Comparison of ENCODE assay signal across 8 mouse cellular contexts in the genomic region with DNA sequence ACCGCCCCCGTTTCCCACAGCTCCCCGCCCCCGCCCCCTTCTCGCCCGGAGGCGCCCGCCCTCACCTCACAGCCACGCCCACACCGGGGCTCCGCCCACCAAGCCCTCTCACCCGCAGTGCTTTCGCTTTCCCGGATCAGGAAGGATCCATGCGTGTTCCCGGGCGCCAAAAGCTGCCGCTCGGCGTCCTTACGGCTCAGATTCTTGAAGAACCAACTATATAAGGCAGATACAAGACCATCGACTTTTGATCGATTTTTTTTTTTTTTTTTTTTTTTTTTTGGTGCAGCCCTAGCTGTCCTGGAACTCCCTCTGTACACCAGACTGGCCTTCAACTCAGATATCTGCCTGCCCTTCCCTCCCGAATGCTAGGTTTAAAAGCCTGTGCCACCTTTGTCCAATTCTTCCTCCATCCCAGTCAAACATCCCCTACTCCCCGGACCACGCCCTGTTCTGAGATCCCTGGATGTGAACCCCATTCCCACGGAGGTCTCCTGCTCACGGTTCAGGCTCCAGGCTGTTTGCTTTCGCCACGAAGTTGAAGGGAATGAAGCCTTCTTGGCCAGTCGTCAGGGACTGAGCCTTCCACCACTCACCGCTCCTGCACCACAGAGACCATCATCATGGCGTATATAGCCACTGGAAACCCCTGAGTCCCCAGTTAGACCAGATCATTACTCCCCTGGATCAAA. TPM values are rescaled to one million over a fixed set of nuclear protein-coding genes. Genes with fewer than 3 reads are reported as not detected.
DNase-seq lines count a peak whose midpoint lies in the region; ATAC-seq and TF ChIP-seq lines count a peak whose summit lies in the region.

No protein-coding gene starts in this region.

- no peaks in the 10 kb centered on the region for H3K79me2 ChIP-seq in C2C12 (ENCODE audit: control insufficient read depth, insufficient read depth)
- H3K79me2 ChIP-seq in liver, adult 2 months (ENCODE audit: control insufficient read depth, insufficient read depth, low read length), result no peaks in the 10 kb centered on the region

- H3ac ChIP-seq in C2C12 (ENCODE audit: control insufficient read depth, insufficient read length, low read depth), result peak overlapping the region; percentile 75

- H3K9me3 ChIP-seq in heart, embryonic 12.5 days (replicated peaks), result no peaks in the 10 kb centered on the region
- no peaks in the 10 kb centered on the region for H3K9me3 ChIP-seq in kidney, postnatal 0 days (replicated peaks; ENCODE audit: low read length)

- peaks cover 11% of the 10 kb centered on the region for H3K4me1 ChIP-seq in brown adipose tissue, adult 24 weeks (ENCODE audit: control insufficient read depth, insufficient read depth, insufficient read length, low read length)
- H3K4me1 ChIP-seq in heart, embryonic 12.5 days (replicated peaks), result peaks cover 17% of the 10 kb centered on the region
- 0 out of 2 replicates have a peak, but pooled peaks cover 3% of the 10 kb centered on the region for H3K4me1 ChIP-seq in kidney, postnatal 0 days (replicated peaks; ENCODE audit: insufficient read depth, low read length)
- H3K4me1 ChIP-seq in liver, adult 2 months (ENCODE audit: control insufficient read depth, insufficient read depth, low read length), result peaks cover 7% of the 10 kb centered on the region

- no peak for TF ChIP-seq CTCF in C2C12 (IDR thresholded peaks at IDR 0.05; ENCODE audit: control insufficient read depth, insufficient read depth, insufficient read length)
- TF ChIP-seq CTCF in kidney, postnatal 0 days (IDR thresholded peaks at IDR 0.05; ENCODE audit: low read depth), result no peak
- TF ChIP-seq CTCF in liver, adult 2 months (IDR thresholded peaks at IDR 0.05; ENCODE audit: low read depth, low read length), result no peak

- H3K4me3 ChIP-seq in C2C12 (ENCODE audit: insufficient read depth, poor library complexity, severe bottlenecking), result peak overlapping the region; percentile 29
- H3K4me3 ChIP-seq in brown adipose tissue, adult 24 weeks (ENCODE audit: insufficient read depth, low read depth, low read length), result peak overlapping the region; percentile 63
- peak overlapping the region; percentile 53 for H3K4me3 ChIP-seq in heart, embryonic 12.5 days
- H3K4me3 ChIP-seq in kidney, postnatal 0 days (replicated peaks; ENCODE audit: low read depth, low read length), result peak overlapping the region; percentile 47
- H3K4me3 ChIP-seq in liver, adult 2 months (ENCODE audit: insufficient read depth, low read depth, low read length), result peak overlapping the region; percentile 56

- H3K36me3 ChIP-seq in C2C12 (ENCODE audit: control insufficient read depth, insufficient read depth), result no peaks in the 10 kb centered on the region
- no peaks in the 10 kb centered on the region for H3K36me3 ChIP-seq in heart, embryonic 12.5 days
- no peaks in the 10 kb centered on the region for H3K36me3 ChIP-seq in kidney, postnatal 0 days (ENCODE audit: insufficient read depth, low read length)
- H3K36me3 ChIP-seq in liver, adult 2 months (ENCODE audit: control insufficient read depth, insufficient read depth, low read length), result no peaks in the 10 kb centered on the region

- H3K79me3 ChIP-seq in C2C12 (ENCODE audit: low read depth), result no peaks in the 10 kb centered on the region

- 9% methylated on average over 32 of the region's 33 CpGs for WGBS in heart, embryonic 12.5 days
- 7% methylated on average over 28 of the region's 33 CpGs for WGBS in kidney, postnatal 0 days
- 7% methylated on average over 33 of the region's 33 CpGs for WGBS in liver, adult 2 months

- DNase-seq in kidney, postnatal 0 days (ENCODE audit: low spot score), result peak; percentile 93
- DNase-seq in liver, adult 2 months (ENCODE audit: extremely low read depth, low read depth, low spot score), result peak; percentile 64
- peak; percentile 83 to 89 for DNase-seq in spleen, postnatal 36 days (ENCODE audit: low spot score in 2 of 2)

- peak overlapping the region; percentile 92 for H3K4me2 ChIP-seq in heart, embryonic 12.5 days
- H3K4me2 ChIP-seq in kidney, postnatal 0 days (ENCODE audit: low read length), result peak overlapping the region; percentile 92

- ATAC-seq in erythroid progenitor cell, adult 5-6 weeks (replicated peaks; ENCODE audit: low FRiP score, poor library complexity, severe bottlenecking), result peak; percentile 86
- ATAC-seq in heart, embryonic 12.5 days (ENCODE audit: insufficient number of reproducible peaks, low FRiP score), result peak; percentile 87
- ATAC-seq in kidney, postnatal 0 days (replicated peaks; ENCODE audit: low FRiP score, low read depth), result peak; percentile 76
- peak; percentile 69 for ATAC-seq in monocyte, adult 5-6 weeks (replicated peaks; ENCODE audit: insufficient number of reproducible peaks, low FRiP score, low TSS enrichment, poor library complexity, severe bottlenecking)

- peaks cover 6% of the 10 kb centered on the region for H3K27me3 ChIP-seq in C2C12 (ENCODE audit: control insufficient read depth, insufficient read depth, insufficient read length)
- peaks cover 5% of the 10 kb centered on the region; the same call in 1 of the 2 replicates for H3K27me3 ChIP-seq in heart, embryonic 12.5 days (replicated peaks)
- H3K27me3 ChIP-seq in kidney, postnatal 0 days (ENCODE audit: insufficient read depth, low read length), result no peaks in the 10 kb centered on the region
- H3K27me3 ChIP-seq in liver, adult 2 months (ENCODE audit: control insufficient read depth, insufficient read depth, low read length), result no peaks in the 10 kb centered on the region

- peak; percentile 60; the same call in 1 of the 2 replicates for TF ChIP-seq POLR2A in liver, adult 2 months (IDR thresholded peaks at IDR 0.05; ENCODE audit: extremely low read depth, insufficient read depth, low read length)

- H3K9ac ChIP-seq in heart, embryonic 12.5 days, result peak overlapping the region; percentile 60
- peak overlapping the region; percentile 62 for H3K9ac ChIP-seq in kidney, postnatal 0 days (ENCODE audit: low read depth, low read length)
- H3K9ac ChIP-seq in liver, adult 2 months (ENCODE audit: low read depth, low read length), result peak overlapping the region; percentile 64

- peak overlapping the region; percentile 56 for H3K27ac ChIP-seq in brown adipose tissue, adult 24 weeks (replicated peaks; ENCODE audit: low read depth, low read length)
- peak overlapping the region; percentile 22; the same call in 1 of the 2 replicates for H3K27ac ChIP-seq in heart, embryonic 12.5 days (ENCODE audit: poor library complexity, severe bottlenecking)
- peak overlapping the region; percentile 63 for H3K27ac ChIP-seq in kidney, postnatal 0 days
- H3K27ac ChIP-seq in liver, adult 2 months (replicated peaks; ENCODE audit: insufficient read depth, low read depth, low read length), result peak overlapping the region; percentile 46; the same call in 1 of the 2 replicates

RNA-seq across cellular contexts. Expression of gene Hdac1, which starts 14.2 kb away (rescaled TPM):
- 96.7 TPM for polyA plus RNA-seq in C2C12 (2012; fragmentation: generic; extraction: Trizol)
- polyA plus RNA-seq in brown adipose tissue, adult 24 weeks (2012; ENCODE audit: insufficient read depth, insufficient read length, missing spikeins), result 46.2 and 49.1 TPM in 2 replicates
- total RNA-seq in erythroid progenitor cell, adult 5-6 weeks (2015; ENCODE audit: low replicate concordance), result 100 and 125 TPM in 2 replicates
- total RNA-seq in erythroid progenitor cell, adult 5-6 weeks (2017; ENCODE audit: low replicate concordance), result 102 and 111 TPM in 2 replicates
- polyA plus RNA-seq in heart, embryonic 12.5 days (2016; fragmentation: Nextera tagmentation; extraction: Ambion mirVana), result 140 and 146 TPM in 2 replicates
- 170 and 196 TPM in 2 replicates for polyA plus RNA-seq in kidney, postnatal 0 days (2015; fragmentation: Nextera tagmentation; extraction: Ambion mirVana)
- 16.8 and 20.5 TPM in 2 replicates for total RNA-seq in liver, adult 2 months (2014; rRNA removed)
- 15.8 and 18.1 TPM in 2 replicates for polyA plus RNA-seq in liver, adult 2 months (2012; rRNA removed)
- total RNA-seq in monocyte, adult 5-6 weeks (2017), result 62.9 to 100 TPM (median 82.2 TPM) in 3 replicates

RNA-seq across cellular contexts. Expression of gene Lck, which starts 16.8 kb away (rescaled TPM):
- 1.5 TPM for polyA plus RNA-seq in C2C12 (2012; fragmentation: generic; extraction: Trizol)
- not detected in 2 replicates for polyA plus RNA-seq in brown adipose tissue, adult 24 weeks (2012; ENCODE audit: insufficient read depth, insufficient read length, missing spikeins)
- total RNA-seq in erythroid progenitor cell, adult 5-6 weeks (2015; ENCODE audit: low replicate concordance), result 8.0 and 23.1 TPM in 2 replicates
- total RNA-seq in erythroid progenitor cell, adult 5-6 weeks (2017; ENCODE audit: low replicate concordance), result 8.5 and 10.1 TPM in 2 replicates
- 3.5 and 4.1 TPM in 2 replicates for polyA plus RNA-seq in heart, embryonic 12.5 days (2016; fragmentation: Nextera tagmentation; extraction: Ambion mirVana)
- 8.8 and 9.1 TPM in 2 replicates for polyA plus RNA-seq in kidney, postnatal 0 days (2015; fragmentation: Nextera tagmentation; extraction: Ambion mirVana)
- 0.92 and 1.1 TPM in 2 replicates for total RNA-seq in liver, adult 2 months (2014; rRNA removed)
- 1.7 and 1.9 TPM in 2 replicates for polyA plus RNA-seq in liver, adult 2 months (2012; rRNA removed)
- total RNA-seq in monocyte, adult 5-6 weeks (2017), result 122 to 412 TPM (median 167 TPM) in 3 replicates

RNA-seq across cellular contexts. Expression of gene Fam167b, which starts 21.7 kb away (rescaled TPM):
- polyA plus RNA-seq in C2C12 (2012; fragmentation: generic; extraction: Trizol), result 0.27 TPM
- not detected in 2 replicates for polyA plus RNA-seq in brown adipose tissue, adult 24 weeks (2012; ENCODE audit: insufficient read depth, insufficient read length, missing spikeins)
- not detected in 2 replicates for total RNA-seq in erythroid progenitor cell, adult 5-6 weeks (2015; ENCODE audit: low replicate concordance)
- not detected in 2 replicates for total RNA-seq in erythroid progenitor cell, adult 5-6 weeks (2017; ENCODE audit: low replicate concordance)
- polyA plus RNA-seq in heart, embryonic 12.5 days (2016; fragmentation: Nextera tagmentation; extraction: Ambion mirVana), result 4.3 and 4.7 TPM in 2 replicates
- 39.9 and 40.3 TPM in 2 replicates for polyA plus RNA-seq in kidney, postnatal 0 days (2015; fragmentation: Nextera tagmentation; extraction: Ambion mirVana)
- 11.8 and 14.4 TPM in 2 replicates for total RNA-seq in liver, adult 2 months (2014; rRNA removed)
- polyA plus RNA-seq in liver, adult 2 months (2012; rRNA removed), result 17.5 and 20.3 TPM in 2 replicates
- total RNA-seq in monocyte, adult 5-6 weeks (2017), result not detected in 3 replicates

RNA-seq across cellular contexts. Expression of gene Marcksl1, which starts 43.3 kb away (rescaled TPM):
- 148 TPM for polyA plus RNA-seq in C2C12 (2012; fragmentation: generic; extraction: Trizol)
- 3.5 and 4.9 TPM in 2 replicates for polyA plus RNA-seq in brown adipose tissue, adult 24 weeks (2012; ENCODE audit: insufficient read depth, insufficient read length, missing spikeins)
- 13.8 and 16.9 TPM in 2 replicates for total RNA-seq in erythroid progenitor cell, adult 5-6 weeks (2015; ENCODE audit: low replicate concordance)
- 4.4 and 10.6 TPM in 2 replicates for total RNA-seq in erythroid progenitor cell, adult 5-6 weeks (2017; ENCODE audit: low replicate concordance)
- polyA plus RNA-seq in heart, embryonic 12.5 days (2016; fragmentation: Nextera tagmentation; extraction: Ambion mirVana), result 515 and 518 TPM in 2 replicates
- 613 and 625 TPM in 2 replicates for polyA plus RNA-seq in kidney, postnatal 0 days (2015; fragmentation: Nextera tagmentation; extraction: Ambion mirVana)
- 5.3 and 9.9 TPM in 2 replicates for total RNA-seq in liver, adult 2 months (2014; rRNA removed)
- 7.7 and 11.1 TPM in 2 replicates for polyA plus RNA-seq in liver, adult 2 months (2012; rRNA removed)
- 11.7 to 14.4 TPM (median 14.4 TPM) in 3 replicates for total RNA-seq in monocyte, adult 5-6 weeks (2017)

RNA-seq across cellular contexts. Expression of gene Eif3i, which starts 43.8 kb away (rescaled TPM):
- polyA plus RNA-seq in C2C12 (2012; fragmentation: generic; extraction: Trizol), result 416 TPM
- 156 and 174 TPM in 2 replicates for polyA plus RNA-seq in brown adipose tissue, adult 24 weeks (2012; ENCODE audit: insufficient read depth, insufficient read length, missing spikeins)
- 79.6 and 96.9 TPM in 2 replicates for total RNA-seq in erythroid progenitor cell, adult 5-6 weeks (2015; ENCODE audit: low replicate concordance)
- 59.7 and 69.6 TPM in 2 replicates for total RNA-seq in erythroid progenitor cell, adult 5-6 weeks (2017; ENCODE audit: low replicate concordance)
- polyA plus RNA-seq in heart, embryonic 12.5 days (2016; fragmentation: Nextera tagmentation; extraction: Ambion mirVana), result 155 and 156 TPM in 2 replicates
- polyA plus RNA-seq in kidney, postnatal 0 days (2015; fragmentation: Nextera tagmentation; extraction: Ambion mirVana), result 284 and 298 TPM in 2 replicates
- 170 and 204 TPM in 2 replicates for total RNA-seq in liver, adult 2 months (2014; rRNA removed)
- polyA plus RNA-seq in liver, adult 2 months (2012; rRNA removed), result 186 and 205 TPM in 2 replicates
- 109 to 129 TPM (median 125 TPM) in 3 replicates for total RNA-seq in monocyte, adult 5-6 weeks (2017)

Comparison
In these comparisons a context has a peak if more than half of its experiments do, and no peak if none do; other contexts are left out.
1. Peak in every context shown above with its lines: DNase-seq, ATAC-seq, H3K4me3 ChIP-seq and H3K27ac ChIP-seq.